Mouse (Mus musculus) embryonic fibroblast, embryonic 13.5 days (primary cell): ENCODE measurements around the gene Gm20388. TPM values are rescaled to one million over a fixed set of nuclear protein-coding genes. Genes with fewer than 3 reads are reported as not detected.

Experiments used
- H3K27ac ChIP-seq: 2 replicates; pipeline ENCODE4 v1.5.1; 2012; ENCODE audit warnings: low read length, control low read depth, inconsistent platforms; ENCODE audit not compliant: insufficient read depth
- H3K4me1 ChIP-seq: 2 replicates; pipeline ENCODE4 v1.6.1; 2011; ENCODE audit warnings: low read length; ENCODE audit not compliant: control insufficient read depth, insufficient read depth
- H3K4me3 ChIP-seq: 2 replicates; pipeline ENCODE4 v1.5.1; 2011; ENCODE audit warnings: mild to moderate bottlenecking, control low read depth, low read length; ENCODE audit not compliant: insufficient read depth
- CTCF ChIP-seq: IDR thresholded peaks from 2 replicates; pipeline ENCODE4 v1.5.1; 2011; ENCODE audit warnings: mild to moderate bottlenecking, control low read depth, low read length, moderate library complexity, borderline replicate concordance; ENCODE audit not compliant: insufficient read depth
- POLR2A ChIP-seq: IDR thresholded peaks from 2 replicates; pipeline ENCODE4 v1.6.1; 2011; ENCODE audit warnings: low read depth, mild to moderate bottlenecking, control low read depth, low read length, moderate library complexity
- polyA plus RNA-seq: library from polyadenylated mRNA; stranded (reverse); fragments of >200 nt; gene quantifications from 2 replicates; pipeline ENCODE4 v1.2.4, GENCODE M21; 2011; ENCODE audit warnings: low read depth; ENCODE audit not compliant: missing spikeins, insufficient read length

Gene Gm20388
- polyA plus RNA-seq, 1 experiment, result 82.8 TPM

- Histone ChIP-seq H3K4me3 (no peak overlapping the region), H3K4me1 (peaks cover 3% of the 10 kb centered on the region), H3K27ac (no peak overlapping the region)
- TF ChIP-seq CTCF (no peak), POLR2A (no peak)
Measured at GRCm38 (mm10) chr8:122954090-122954799, 3043.6 kb downstream of the Gm20388 start.

GRCm38 (mm10) chr8:122955195-122955594 lies 3044.6 kb downstream of the Gm20388 start:
- TF ChIP-seq CTCF (no peak), POLR2A (no peak)
- Histone ChIP-seq H3K4me1 (peaks cover 3% of the 10 kb centered on the region; the same call in 1 of the 2 replicates), H3K27ac (no peak overlapping the region), H3K4me3 (no peak overlapping the region)

- peaks cover 6% of the 10 kb centered on the region; the same call in 1 of the 2 replicates for H3K4me1 ChIP-seq
- TF ChIP-seq POLR2A (no peak), CTCF (no peak)
- H3K27ac ChIP-seq, result no peak overlapping the region
- H3K4me3 ChIP-seq, result no peak overlapping the region
Measured at GRCm38 (mm10) chr8:122955997-122956396, 3045.4 kb downstream of the Gm20388 start.

- Histone ChIP-seq H3K4me3 (no peak overlapping the region), H3K27ac (no peak overlapping the region), H3K4me1 (peaks cover 4% of the 10 kb centered on the region)
- TF ChIP-seq POLR2A (no peak), CTCF (no peak)
Measured at GRCm38 (mm10) chr8:122960323-122960722, 3049.7 kb downstream of the Gm20388 start.

- no peak overlapping the region for H3K4me3 ChIP-seq
- H3K27ac ChIP-seq, result no peak overlapping the region
- TF ChIP-seq CTCF, result no peak
- no peak for TF ChIP-seq POLR2A
- peaks cover 4% of the 10 kb centered on the region for H3K4me1 ChIP-seq
Measured at GRCm38 (mm10) chr8:122960932-122961331, 3050.3 kb downstream of the Gm20388 start.

- Histone ChIP-seq H3K4me3 (no peak overlapping the region), H3K27ac (no peak overlapping the region), H3K4me1 (peaks cover 4% of the 10 kb centered on the region)
- TF ChIP-seq CTCF (no peak), POLR2A (no peak)
Measured at GRCm38 (mm10) chr8:122961458-122961857, 3050.8 kb downstream of the Gm20388 start.

- TF ChIP-seq CTCF, result no peak
- TF ChIP-seq POLR2A, result no peak
- Histone ChIP-seq H3K4me1 (peaks cover 4% of the 10 kb centered on the region), H3K27ac (no peak overlapping the region), H3K4me3 (no peak overlapping the region)
Measured at GRCm38 (mm10) chr8:122962046-122962445, 3051.4 kb downstream of the Gm20388 start.

- Histone ChIP-seq H3K4me1 (no peaks in the 10 kb centered on the region), H3K27ac (no peak overlapping the region), H3K4me3 (no peak overlapping the region)
- no peak for TF ChIP-seq POLR2A
- no peak for TF ChIP-seq CTCF
Measured at GRCm38 (mm10) chr8:122966638-122967037, 3056.0 kb downstream of the Gm20388 start.

GRCm38 (mm10) chr8:122968145-122968544 lies 3057.5 kb downstream of the Gm20388 start:
- H3K4me3 ChIP-seq, result no peak overlapping the region
- TF ChIP-seq CTCF, result no peak
- no peak for TF ChIP-seq POLR2A
- no peak overlapping the region for H3K27ac ChIP-seq
- no peaks in the 10 kb centered on the region for H3K4me1 ChIP-seq

GRCm38 (mm10) chr8:122969964-122970620 lies 3059.5 kb downstream of the Gm20388 start:
- Histone ChIP-seq H3K27ac (no peak overlapping the region), H3K4me3 (no peak overlapping the region), H3K4me1 (no peaks in the 10 kb centered on the region)
- TF ChIP-seq CTCF (no peak), POLR2A (no peak)
